Mouse (Mus musculus): ENCODE results near the gene Ralgps1. TPM values are rescaled to one million over a fixed set of nuclear protein-coding genes. Genes with fewer than 3 reads are reported as not detected.
"Not testable (repeated sequence)": the region's sequence is repeated elsewhere in the genome, so short reads cannot be mapped to it uniquely, and the experiment has no call there.

Gene Ralgps1
- total RNA-seq, 1 experiment from 2014 or later, result 13.8 TPM

GRCm38 (mm10) chr2:33225921-33226320, 145.4 kb downstream of the Ralgps1 start:
- no peak for ATAC-seq (ENCODE audit: extremely low read depth, insufficient number of reproducible peaks, low FRiP score, poor library complexity, severe bottlenecking)

GRCm38 (mm10) chr2:33223656-33224358, 147.5 kb downstream of the Ralgps1 start:
- no peak for ATAC-seq (ENCODE audit: extremely low read depth, insufficient number of reproducible peaks, low FRiP score, poor library complexity, severe bottlenecking)

- ATAC-seq (ENCODE audit: extremely low read depth, insufficient number of reproducible peaks, low FRiP score, poor library complexity, severe bottlenecking), result no peak
These were observed 148.8 kb downstream of the Ralgps1 start for GRCm38 (mm10) chr2:33222480-33222879.

GRCm38 (mm10) chr2:33221339-33221900, 149.9 kb downstream of the Ralgps1 start:
- no peak for ATAC-seq (ENCODE audit: extremely low read depth, insufficient number of reproducible peaks, low FRiP score, poor library complexity, severe bottlenecking)

- no peak for ATAC-seq (ENCODE audit: extremely low read depth, insufficient number of reproducible peaks, low FRiP score, poor library complexity, severe bottlenecking)
These were observed 150.5 kb downstream of the Ralgps1 start for GRCm38 (mm10) chr2:33220674-33221338.

- no peak for ATAC-seq (ENCODE audit: extremely low read depth, insufficient number of reproducible peaks, low FRiP score, poor library complexity, severe bottlenecking)
These were observed 151.0 kb downstream of the Ralgps1 start for GRCm38 (mm10) chr2:33220246-33220645.

- ATAC-seq (ENCODE audit: extremely low read depth, insufficient number of reproducible peaks, low FRiP score, poor library complexity, severe bottlenecking), result no peak
These were observed 151.6 kb downstream of the Ralgps1 start for GRCm38 (mm10) chr2:33219637-33220036.

GRCm38 (mm10) chr2:33218903-33219625, 152.2 kb downstream of the Ralgps1 start:
- ATAC-seq (ENCODE audit: extremely low read depth, insufficient number of reproducible peaks, low FRiP score, poor library complexity, severe bottlenecking), result no peak

GRCm38 (mm10) chr2:33217425-33217794, 153.9 kb downstream of the Ralgps1 start:
- ATAC-seq (ENCODE audit: extremely low read depth, insufficient number of reproducible peaks, low FRiP score, poor library complexity, severe bottlenecking), result no peak

GRCm38 (mm10) chr2:33216645-33217424, 154.5 kb downstream of the Ralgps1 start:
- no peak for ATAC-seq (ENCODE audit: extremely low read depth, insufficient number of reproducible peaks, low FRiP score, poor library complexity, severe bottlenecking)

- ATAC-seq (ENCODE audit: extremely low read depth, insufficient number of reproducible peaks, low FRiP score, poor library complexity, severe bottlenecking), result no peak
These were observed 155.4 kb downstream of the Ralgps1 start, which contains the start of gene Angptl2 for GRCm38 (mm10) chr2:33215700-33216509. Angptl2 (plus strand) TSS chr2:33216069.

- ATAC-seq (ENCODE audit: extremely low read depth, insufficient number of reproducible peaks, low FRiP score, poor library complexity, severe bottlenecking), result no peak
These were observed 156.0 kb downstream of the Ralgps1 start for GRCm38 (mm10) chr2:33215177-33215699.

GRCm38 (mm10) chr2:33211263-33211662, 160.0 kb downstream of the Ralgps1 start:
- ATAC-seq (ENCODE audit: extremely low read depth, insufficient number of reproducible peaks, low FRiP score, poor library complexity, severe bottlenecking), result not testable (repeated sequence)

GRCm38 (mm10) chr2:33210841-33211240, 160.4 kb downstream of the Ralgps1 start:
- no peak for ATAC-seq (ENCODE audit: extremely low read depth, insufficient number of reproducible peaks, low FRiP score, poor library complexity, severe bottlenecking)

- ATAC-seq (ENCODE audit: extremely low read depth, insufficient number of reproducible peaks, low FRiP score, poor library complexity, severe bottlenecking), result no peak
These were observed 163.2 kb downstream of the Ralgps1 start for GRCm38 (mm10) chr2:33208134-33208533.

GRCm38 (mm10) chr2:33207069-33207468, 164.2 kb downstream of the Ralgps1 start:
- no peak for ATAC-seq (ENCODE audit: extremely low read depth, insufficient number of reproducible peaks, low FRiP score, poor library complexity, severe bottlenecking)

- no peak for ATAC-seq (ENCODE audit: extremely low read depth, insufficient number of reproducible peaks, low FRiP score, poor library complexity, severe bottlenecking)
These were observed 165.3 kb downstream of the Ralgps1 start for GRCm38 (mm10) chr2:33205939-33206525.

Data from neutrophil, adult 5-6 weeks (primary cell).